Mouse (Mus musculus): ENCODE results near the gene Zfp275. TPM values are rescaled to one million over a fixed set of nuclear protein-coding genes. Genes with fewer than 3 reads are reported as not detected.
"Not testable (repeated sequence)": the region's sequence is repeated elsewhere in the genome, so short reads cannot be mapped to it uniquely, and the experiment has no call there.

Gene Zfp275
- 28.2 and 29.9 TPM in 2 replicates for total RNA-seq (2014; rRNA removed)
- polyA plus RNA-seq (2015; fragmentation: Nextera tagmentation; extraction: Ambion mirVana) = 5.2 and 5.7 TPM in 2 replicates

DNA sequence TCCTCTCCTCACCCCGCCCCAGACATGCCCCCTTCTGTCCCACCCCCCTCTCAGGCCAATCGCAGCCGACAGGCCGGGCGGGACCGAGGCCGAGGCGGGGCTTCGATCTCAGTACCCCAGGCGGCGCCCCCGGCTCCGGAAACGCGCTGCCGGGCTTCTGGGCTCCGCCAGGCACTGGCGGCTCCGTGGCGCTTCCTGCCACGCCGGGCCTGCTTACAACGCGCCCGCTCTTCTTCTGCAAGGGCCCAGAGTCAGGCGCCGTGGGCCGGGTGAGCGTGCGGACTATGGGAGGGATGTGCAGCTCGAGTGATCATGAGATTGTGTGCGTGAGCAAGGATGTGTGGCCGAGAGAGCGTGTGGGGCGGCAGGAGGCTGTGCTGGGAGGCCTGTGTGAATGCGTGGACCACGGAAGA is at the start of gene Zfp275:
Gene Zfp275 (plus strand): TSS at position 139 of the 413 bp plus-strand sequence.
- ATAC-seq (ENCODE audit: low FRiP score) (peak; percentile 94), DNase-seq (ENCODE audit: low spot score) (peak; percentile 79)
- H3K4me2 ChIP-seq (ENCODE audit: low read depth, low read length, poor library complexity, severe bottlenecking) = peak within 1 kb of the TSS; percentile 49
- peak within 1 kb of the TSS; percentile 51 for H3K4me3 ChIP-seq (ENCODE audit: low read depth, low read length)
- WGBS = 28% methylated on average over 37 of the region's 37 CpGs
- no peaks in the 10 kb centered on the region for H3K27me3 ChIP-seq (ENCODE audit: insufficient read depth, low read length)
- no peaks in the 10 kb centered on the region for H3K36me3 ChIP-seq (ENCODE audit: insufficient read depth, low read length)
- no peaks in the 10 kb centered on the region for H3K4me1 ChIP-seq (ENCODE audit: insufficient read depth, low read length)
- H3K27ac ChIP-seq (ENCODE audit: low read depth, low read length) = peak within 1 kb of the TSS; percentile 79
- no peak for TF ChIP-seq CTCF (IDR thresholded peaks at IDR 0.05)
- peak within 1 kb of the TSS; percentile 76 for H3K9ac ChIP-seq (replicated peaks; ENCODE audit: low read length, poor library complexity, severe bottlenecking)
- no peaks in the 10 kb centered on the region for H3K9me3 ChIP-seq (ENCODE audit: low read length)

DNA sequence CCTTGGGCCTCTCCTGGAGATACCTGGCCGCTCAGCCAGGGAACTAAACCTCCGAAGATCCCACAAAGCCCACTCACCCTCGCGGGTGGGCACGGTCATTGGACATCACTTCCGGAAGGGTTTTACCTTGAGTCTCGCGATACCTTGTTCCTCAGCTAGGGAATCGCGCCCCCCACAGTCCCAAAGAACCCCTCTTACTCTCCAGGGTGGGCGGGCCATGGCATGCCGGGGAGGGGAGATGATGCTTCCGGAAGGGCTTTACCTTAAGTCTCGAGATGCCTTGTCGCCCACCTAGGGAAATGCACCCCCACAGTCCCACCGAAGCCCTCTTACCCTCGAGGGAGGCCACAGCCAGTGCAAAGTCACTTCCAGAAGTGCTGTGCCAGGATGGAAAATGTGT is 49.5 kb upstream of the Zfp275 start, which contains the start of the genes Xlr5a and Xlr5c:
Gene Xlr5a (minus strand): TSS at position 101 of the 400 bp plus-strand sequence.
Gene Xlr5c (minus strand): TSS at position 101 of the 400 bp plus-strand sequence.
- H3K4me3 ChIP-seq (ENCODE audit: low read depth, low read length); H3K36me3 ChIP-seq (ENCODE audit: insufficient read depth, low read length); H3K27ac ChIP-seq (ENCODE audit: low read depth, low read length); H3K4me2 ChIP-seq (ENCODE audit: low read depth, low read length, poor library complexity, severe bottlenecking); H3K9me3 ChIP-seq (ENCODE audit: low read length); H3K4me1 ChIP-seq (ENCODE audit: insufficient read depth, low read length); DNase-seq (ENCODE audit: low spot score); H3K9ac ChIP-seq (replicated peaks; ENCODE audit: low read length, poor library complexity, severe bottlenecking); H3K27me3 ChIP-seq (ENCODE audit: insufficient read depth, low read length); ATAC-seq (ENCODE audit: low FRiP score): not testable (repeated sequence)
- WGBS = 88% methylated on average over 12 of the region's 17 CpGs

DNA sequence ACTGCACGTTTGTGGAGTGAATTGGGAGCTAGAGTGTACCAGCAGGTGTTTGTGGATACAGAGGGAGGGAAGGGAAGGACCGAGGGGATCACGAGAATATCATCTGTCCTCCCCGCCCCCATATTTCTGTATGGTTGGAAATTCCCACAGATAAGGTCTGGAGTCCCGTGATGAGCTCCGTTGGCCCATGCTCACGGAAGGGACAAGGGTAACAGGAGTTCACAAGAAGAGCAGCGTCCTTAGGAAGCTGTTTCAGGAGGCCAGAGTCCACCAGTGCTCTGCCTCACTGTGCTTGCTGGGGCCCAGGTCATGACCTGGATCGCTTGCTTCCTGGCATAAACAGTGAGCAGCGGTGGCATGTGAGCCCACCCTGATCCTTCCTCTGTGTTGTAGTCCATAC is 46.7 kb upstream of the Zfp275 start:
- not testable (repeated sequence) for H3K27ac ChIP-seq (ENCODE audit: low read depth, low read length); H3K4me1 ChIP-seq (ENCODE audit: insufficient read depth, low read length); H3K4me3 ChIP-seq (ENCODE audit: low read depth, low read length); ATAC-seq (ENCODE audit: low FRiP score); DNase-seq (ENCODE audit: low spot score); H3K4me2 ChIP-seq (ENCODE audit: low read depth, low read length, poor library complexity, severe bottlenecking); H3K36me3 ChIP-seq (ENCODE audit: insufficient read depth, low read length); H3K9me3 ChIP-seq (ENCODE audit: low read length); H3K27me3 ChIP-seq (ENCODE audit: insufficient read depth, low read length); H3K9ac ChIP-seq (replicated peaks; ENCODE audit: low read length, poor library complexity, severe bottlenecking)
- WGBS = 72% methylated on average over 6 of the region's 10 CpGs

DNA sequence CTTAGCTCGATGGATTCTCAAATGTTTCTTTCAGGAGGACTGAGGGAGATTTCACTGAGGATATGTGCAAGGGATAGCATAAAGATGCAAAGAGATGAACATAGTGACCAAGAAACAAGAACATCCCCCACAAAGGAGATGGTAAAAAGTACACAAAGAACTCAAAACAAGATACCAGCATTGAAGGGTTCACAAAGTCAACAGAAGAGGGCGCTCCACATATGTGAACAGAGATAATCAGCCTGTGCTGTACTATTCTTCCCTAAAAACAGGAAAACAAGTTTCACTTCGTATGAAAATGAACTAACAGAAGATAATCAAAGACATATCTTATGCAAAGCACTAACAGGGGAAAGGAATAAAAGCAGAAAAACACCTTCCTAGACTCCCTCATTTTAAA is 29.9 kb upstream of the Zfp275 start:
- Histone ChIP-seq H3K9me3 (ENCODE audit: low read length) (no peaks in the 10 kb centered on the region), H3K4me1 (ENCODE audit: insufficient read depth, low read length) (no peaks in the 10 kb centered on the region), H3K27me3 (ENCODE audit: insufficient read depth, low read length) (no peaks in the 10 kb centered on the region), H3K9ac (replicated peaks; ENCODE audit: low read length, poor library complexity, severe bottlenecking) (no peak overlapping the region), H3K4me3 (ENCODE audit: low read depth, low read length) (no peak overlapping the region), H3K27ac (ENCODE audit: low read depth, low read length) (no peak overlapping the region), H3K36me3 (ENCODE audit: insufficient read depth, low read length) (no peaks in the 10 kb centered on the region), H3K4me2 (ENCODE audit: low read depth, low read length, poor library complexity, severe bottlenecking) (no peak overlapping the region)
- peak; percentile 74 for TF ChIP-seq CTCF (IDR thresholded peaks at IDR 0.05)
- ATAC-seq (ENCODE audit: low FRiP score) = no peak
- WGBS = 35% methylated on average over 3 of the region's 3 CpGs
- DNase-seq (ENCODE audit: low spot score) = peak; percentile 53

DNA sequence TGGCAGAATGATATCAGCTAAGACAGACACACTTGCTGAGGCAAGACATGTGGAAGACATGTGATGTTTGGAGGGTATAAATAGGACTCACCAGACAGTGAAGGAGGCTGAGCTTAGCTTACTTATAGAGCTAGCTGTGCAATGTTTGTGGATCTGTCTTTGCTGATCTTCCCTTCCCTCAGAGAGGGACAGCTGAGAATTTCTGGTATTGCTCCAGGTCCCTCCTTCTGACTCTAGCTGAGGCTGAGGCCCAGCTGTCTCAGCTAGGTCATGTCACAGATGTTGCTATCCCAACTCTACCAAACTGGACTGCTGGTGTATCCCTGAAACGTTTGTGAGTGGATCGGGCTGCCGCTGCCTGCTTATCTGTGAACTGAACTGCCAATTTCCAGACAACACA is 21.4 kb upstream of the Zfp275 start:
- H3K9me3 ChIP-seq (ENCODE audit: low read length) = no peaks in the 10 kb centered on the region
- no peak overlapping the region for H3K4me2 ChIP-seq (ENCODE audit: low read depth, low read length, poor library complexity, severe bottlenecking)
- no peak for TF ChIP-seq CTCF (IDR thresholded peaks at IDR 0.05)
- ATAC-seq (ENCODE audit: low FRiP score) (no peak), DNase-seq (ENCODE audit: low spot score) (no peak)
- H3K9ac ChIP-seq (replicated peaks; ENCODE audit: low read length, poor library complexity, severe bottlenecking) = no peak overlapping the region
- H3K36me3 ChIP-seq (ENCODE audit: insufficient read depth, low read length) = no peaks in the 10 kb centered on the region
- 72% methylated on average over 3 of the region's 3 CpGs for WGBS
- H3K4me1 ChIP-seq (ENCODE audit: insufficient read depth, low read length) = no peaks in the 10 kb centered on the region
- no peak overlapping the region for H3K27ac ChIP-seq (ENCODE audit: low read depth, low read length)
- no peak overlapping the region for H3K4me3 ChIP-seq (ENCODE audit: low read depth, low read length)
- no peaks in the 10 kb centered on the region for H3K27me3 ChIP-seq (ENCODE audit: insufficient read depth, low read length)

DNA sequence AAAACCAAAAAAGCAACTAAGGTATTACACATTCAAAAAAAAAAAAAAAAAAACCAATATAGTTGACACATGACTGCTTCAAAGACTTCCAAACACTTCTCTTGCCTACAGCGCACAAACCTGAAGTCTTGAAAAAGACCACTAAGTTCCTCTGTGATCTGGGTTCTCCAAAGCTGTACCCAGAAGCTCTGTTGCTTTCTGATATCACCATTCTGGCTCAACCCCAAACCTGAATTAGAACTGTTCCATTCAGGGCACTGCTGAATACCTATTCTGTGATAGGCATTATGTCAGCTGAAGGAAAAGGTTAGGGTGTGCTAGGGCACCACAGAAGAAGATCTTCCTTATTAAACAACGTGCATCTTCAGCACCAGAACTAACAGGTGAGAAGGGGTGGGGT is 15.2 kb upstream of the Zfp275 start:
- ATAC-seq (ENCODE audit: low FRiP score) (no peak), DNase-seq (ENCODE audit: low spot score) (no peak)
- Histone ChIP-seq H3K27me3 (ENCODE audit: insufficient read depth, low read length) (no peaks in the 10 kb centered on the region), H3K9ac (replicated peaks; ENCODE audit: low read length, poor library complexity, severe bottlenecking) (no peak overlapping the region), H3K9me3 (ENCODE audit: low read length) (no peaks in the 10 kb centered on the region), H3K4me3 (ENCODE audit: low read depth, low read length) (no peak overlapping the region), H3K27ac (ENCODE audit: low read depth, low read length) (no peak overlapping the region), H3K4me1 (ENCODE audit: insufficient read depth, low read length) (no peaks in the 10 kb centered on the region), H3K36me3 (ENCODE audit: insufficient read depth, low read length) (no peaks in the 10 kb centered on the region), H3K4me2 (ENCODE audit: low read depth, low read length, poor library complexity, severe bottlenecking) (no peak overlapping the region)
- whole genome bisulfite sequencing = 75% methylated on average over 2 of the region's 2 CpGs
- no peak for TF ChIP-seq CTCF (IDR thresholded peaks at IDR 0.05)

Data from midbrain, postnatal 0 days (tissue).